Mouse (Mus musculus) spleen, adult 12 weeks (tissue): ENCODE data around the gene Ppp2r5c.

Source experiments
- DNase-seq: peaks from one replicate; pipeline ENCODE4 v3.0.0; 2022; ENCODE audit warnings: low spot score

The Ppp2r5c gene

GRCm38 (mm10) chr12:110610713-110611112 is 163.8 kb downstream of the Ppp2r5c start:
- no peak for DNase-seq

- DNase-seq = no peak
Observed at GRCm38 (mm10) chr12:110630056-110630455, 183.1 kb downstream of the Ppp2r5c start.
